27 mouse cellular contexts compared by ENCODE assay signal in genomic region chr4:76192031-76192430, GRCm38 (mm10).
"Had no signal": no experiment of that assay in that cellular context is flagged by ENCODE, and none has a peak within 500 bp of the region (broad histone marks: within the 10 kb centered on the region; RNA-seq: fewer than 3 reads in every experiment).

No protein-coding gene starts in this region.

- H3K27ac ChIP-seq: gastrocnemius, adult 2 months; heart, embryonic 10.5 days; hindbrain, embryonic 10.5 days; hindbrain, embryonic 12.5 days; hindbrain, embryonic 14.5 days; intestine, embryonic 15.5 days; kidney, embryonic 15.5 days; kidney, postnatal 0 days; limb, embryonic 13.5 days; limb, embryonic 15.5 days; liver, embryonic 12.5 days; liver, embryonic 14.5 days had no signal

- H3K36me3 ChIP-seq: heart, embryonic 10.5 days; heart, embryonic 12.5 days; hindbrain, embryonic 10.5 days; hindbrain, embryonic 12.5 days; intestine, embryonic 15.5 days; kidney, embryonic 15.5 days; limb, embryonic 13.5 days; limb, embryonic 15.5 days; liver, embryonic 12.5 days had no signal

- DNase-seq: gastrocnemius, adult 2 months; gastrocnemius, postnatal 10 days; gastrocnemius, postnatal 25 days; heart, adult 18-20 months; heart, postnatal 10 days; heart, postnatal 4 days; kidney, adult 18-20 months; kidney, adult 8-10 months; kidney, postnatal 14 days; kidney, postnatal 36 days; layer of hippocampus, adult 9-11 months; layer of hippocampus, postnatal 36 days had no signal

- H3K27me3 ChIP-seq: heart, embryonic 12.5 days; hindbrain, embryonic 12.5 days; intestine, embryonic 15.5 days; kidney, embryonic 15.5 days; limb, embryonic 13.5 days; limb, embryonic 15.5 days; liver, embryonic 12.5 days had no signal

- H3K4me2 ChIP-seq: heart, embryonic 12.5 days; hindbrain, embryonic 12.5 days; hindbrain, embryonic 14.5 days; intestine, embryonic 15.5 days; kidney, embryonic 15.5 days; limb, embryonic 13.5 days; limb, embryonic 15.5 days; liver, embryonic 12.5 days had no signal

- H3K4me3 ChIP-seq: gastrocnemius, adult 2 months; heart, embryonic 10.5 days; heart, embryonic 12.5 days; hindbrain, embryonic 10.5 days; hindbrain, embryonic 12.5 days; intestine, embryonic 15.5 days; kidney, embryonic 15.5 days; limb, embryonic 13.5 days; limb, embryonic 15.5 days; liver, embryonic 12.5 days had no signal

- H3K4me1 ChIP-seq: heart, embryonic 10.5 days; hindbrain, embryonic 12.5 days; intestine, embryonic 15.5 days; kidney, embryonic 15.5 days; limb, embryonic 13.5 days; limb, embryonic 15.5 days; liver, embryonic 12.5 days had no signal

- ATAC-seq: hindbrain, embryonic 16.5 days; inflammation-experienced regulatory T-cells, adult 6 months; intestine, embryonic 15.5 days; intestine, postnatal 0 days; liver, embryonic 12.5 days had no signal

- H3K9ac ChIP-seq: heart, embryonic 12.5 days; hindbrain, embryonic 12.5 days; hindbrain, embryonic 14.5 days; intestine, embryonic 15.5 days; kidney, embryonic 15.5 days; limb, embryonic 13.5 days; limb, embryonic 15.5 days; liver, embryonic 12.5 days; liver, embryonic 14.5 days had no signal

- H3K9me3 ChIP-seq: heart, embryonic 10.5 days; heart, embryonic 12.5 days; hindbrain, embryonic 10.5 days; hindbrain, embryonic 12.5 days; intestine, embryonic 15.5 days; kidney, embryonic 15.5 days; limb, embryonic 13.5 days; limb, embryonic 15.5 days; liver, embryonic 12.5 days had no signal
